In the genomic region with DNA sequence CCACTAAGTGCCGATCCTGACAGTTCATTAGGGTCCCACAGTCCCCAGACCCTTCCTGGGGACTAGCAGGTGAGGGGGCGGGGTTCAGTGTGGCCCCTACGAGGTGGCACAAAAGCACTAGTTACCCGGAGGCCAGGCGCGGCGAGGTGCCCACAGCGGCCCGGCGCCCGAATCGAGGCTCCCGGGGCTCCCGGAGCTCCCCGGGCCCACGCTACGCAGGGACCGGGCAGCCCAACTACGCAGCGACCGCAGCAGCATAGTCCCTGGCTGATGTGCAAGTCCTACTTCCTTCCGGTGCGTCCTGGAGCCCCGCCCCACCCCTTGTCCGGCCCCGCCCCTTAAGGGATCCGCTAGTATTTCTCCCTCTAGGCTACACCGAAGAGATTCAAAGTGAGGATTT, we compare ENCODE assay signal across 8 mouse cellular contexts. TPM values are rescaled to one million over a fixed set of nuclear protein-coding genes. Genes with fewer than 3 reads are reported as not detected.
DNase-seq lines count a peak whose midpoint lies in the region; ATAC-seq and TF ChIP-seq lines count a peak whose summit lies in the region.

A gene (minus strand): TSS at position 283 of the 400 bp plus-strand sequence.

- peak; percentile 96 for ATAC-seq in forebrain, postnatal 0 days
- peak; percentile 83 for ATAC-seq in lung, embryonic 14.5 days (ENCODE audit: insufficient read depth)
- ATAC-seq in neutrophil, adult 5-6 weeks (ENCODE audit: extremely low read depth, insufficient number of reproducible peaks, low FRiP score, poor library complexity, severe bottlenecking) = peak; percentile 72

- H3K27me3 ChIP-seq in cerebellum, adult 2 months (ENCODE audit: control insufficient read depth, insufficient read depth, low read length) = no peaks in the 10 kb centered on the region
- H3K27me3 ChIP-seq in forebrain, postnatal 0 days (ENCODE audit: insufficient read depth, low read length) = no peaks in the 10 kb centered on the region
- H3K27me3 ChIP-seq in lung, embryonic 14.5 days (ENCODE audit: insufficient read depth, low read length) = no peaks in the 10 kb centered on the region

- TF ChIP-seq POLR2A in cerebellum, adult 2 months (IDR thresholded peaks at IDR 0.05; ENCODE audit: borderline replicate concordance, insufficient read depth, low read length) = peak; percentile 52; the same call in 1 of the 2 replicates

- peaks cover 24% of the 10 kb centered on the region for H3K36me3 ChIP-seq in forebrain, postnatal 0 days (ENCODE audit: insufficient read depth)
- H3K36me3 ChIP-seq in lung, embryonic 14.5 days (ENCODE audit: insufficient read depth) = 0 out of 2 replicates have a peak, but pooled peaks cover 3% of the 10 kb centered on the region

- intact Hi-C loops in heart, postnatal 36 days (cut with DNase I) = no loop called here

- H3K4me2 ChIP-seq in forebrain, postnatal 0 days (ENCODE audit: low read depth) = peak within 1 kb of the TSS; percentile 79
- peak within 1 kb of the TSS; percentile 86 for H3K4me2 ChIP-seq in lung, embryonic 14.5 days

- H3K4me3 ChIP-seq in cerebellum, adult 2 months (replicated peaks; ENCODE audit: insufficient read depth, low read depth, low read length) = peak within 1 kb of the TSS; percentile 74
- H3K4me3 ChIP-seq in forebrain, postnatal 0 days (ENCODE audit: low read depth, low read length) = peak within 1 kb of the TSS; percentile 97
- peak within 1 kb of the TSS; percentile 85 for H3K4me3 ChIP-seq in lung, embryonic 14.5 days (ENCODE audit: low read depth, low read length)

- peaks cover 4% of the 10 kb centered on the region; the same call in 1 of the 2 replicates for H3K4me1 ChIP-seq in cerebellum, adult 2 months (ENCODE audit: control insufficient read depth, insufficient read depth, low read length)
- H3K4me1 ChIP-seq in forebrain, postnatal 0 days (ENCODE audit: insufficient read depth) = peaks cover 9% of the 10 kb centered on the region
- peaks cover 4% of the 10 kb centered on the region for H3K4me1 ChIP-seq in lung, embryonic 14.5 days (ENCODE audit: insufficient read depth)

- peak within 1 kb of the TSS; percentile 88 for H3K9ac ChIP-seq in forebrain, postnatal 0 days
- H3K9ac ChIP-seq in lung, embryonic 14.5 days = peak within 1 kb of the TSS; percentile 76

- H3K27ac ChIP-seq in cerebellum, adult 2 months (ENCODE audit: insufficient read depth, low read length) = no peak within 1 kb of the TSS
- H3K27ac ChIP-seq in forebrain, postnatal 0 days (ENCODE audit: low read depth, low read length) = peak within 1 kb of the TSS; percentile 73
- no peak within 1 kb of the TSS; the same call in 1 of the 2 replicates for H3K27ac ChIP-seq in lung, embryonic 14.5 days (ENCODE audit: low read depth)

- H3K9me3 ChIP-seq in forebrain, postnatal 0 days (ENCODE audit: low read length) = no peaks in the 10 kb centered on the region
- no peaks in the 10 kb centered on the region for H3K9me3 ChIP-seq in lung, embryonic 14.5 days (ENCODE audit: low read depth, low read length)

- no peak for TF ChIP-seq CTCF in cerebellum, adult 2 months (IDR thresholded peaks at IDR 0.05; ENCODE audit: borderline replicate concordance, insufficient read depth, low read depth, low read length)
- TF ChIP-seq CTCF in forebrain, postnatal 0 days (IDR thresholded peaks at IDR 0.05; ENCODE audit: low read depth) = no peak
- no peak for TF ChIP-seq CTCF in lung, embryonic 14.5 days (IDR thresholded peaks at IDR 0.05; ENCODE audit: low read depth)

- peak; percentile 70 for DNase-seq in MEL-GATA-1-ER (ENCODE audit: extremely low read depth, low read depth)
- DNase-seq in cerebellum, adult 2 months = peak; percentile 69 to 71
- peak; percentile 88 for DNase-seq in forebrain, postnatal 0 days
- peak; percentile 77 to 78 for DNase-seq in heart, postnatal 36 days
- peak; percentile 60 to 70 for DNase-seq in layer of hippocampus, adult 8-10 months (ENCODE audit: low spot score in 2 of 2)
- peak; percentile 83 for DNase-seq in lung, embryonic 14.5 days
- DNase-seq in testis, postnatal 14 days (ENCODE audit: low spot score) = peak; percentile 78

- under 1% methylated on average over 28 of the region's 28 CpGs for WGBS in cerebellum, adult 2 months
- under 1% methylated on average over 28 of the region's 28 CpGs for WGBS in forebrain, postnatal 0 days
- under 1% methylated on average over 28 of the region's 28 CpGs for WGBS in lung, embryonic 14.5 days

RNA-seq across cellular contexts. Expression of the gene that starts here (rescaled TPM):
- 37.2 and 38.4 TPM in 2 replicates for polyA plus RNA-seq in cerebellum, adult 2 months (2012; rRNA removed)
- 45.2 and 52.9 TPM in 2 replicates for total RNA-seq in forebrain, postnatal 0 days (2014; rRNA removed)
- polyA plus RNA-seq in forebrain, postnatal 0 days (2015; fragmentation: Nextera tagmentation; extraction: Ambion mirVana) = 45.2 and 45.3 TPM in 2 replicates
- total RNA-seq in heart, postnatal 36 days (2021) = 1 to 10 TPM; 8.0 to 9.2 TPM
- total RNA-seq in layer of hippocampus, adult 8-10 months (2022) = 10 to 100 TPM; 39.2 to 46.1 (median 43.9) TPM
- polyA plus RNA-seq in lung, embryonic 14.5 days (2014; fragmentation: Nextera tagmentation; extraction: Ambion mirVana) = 16.3 and 16.4 TPM in 2 replicates
- total RNA-seq in neutrophil, adult 5-6 weeks (2017) = 83.1 and 93.4 TPM in 2 replicates
